Mouse (Mus musculus): ENCODE results near the gene Nck1.

DNA sequence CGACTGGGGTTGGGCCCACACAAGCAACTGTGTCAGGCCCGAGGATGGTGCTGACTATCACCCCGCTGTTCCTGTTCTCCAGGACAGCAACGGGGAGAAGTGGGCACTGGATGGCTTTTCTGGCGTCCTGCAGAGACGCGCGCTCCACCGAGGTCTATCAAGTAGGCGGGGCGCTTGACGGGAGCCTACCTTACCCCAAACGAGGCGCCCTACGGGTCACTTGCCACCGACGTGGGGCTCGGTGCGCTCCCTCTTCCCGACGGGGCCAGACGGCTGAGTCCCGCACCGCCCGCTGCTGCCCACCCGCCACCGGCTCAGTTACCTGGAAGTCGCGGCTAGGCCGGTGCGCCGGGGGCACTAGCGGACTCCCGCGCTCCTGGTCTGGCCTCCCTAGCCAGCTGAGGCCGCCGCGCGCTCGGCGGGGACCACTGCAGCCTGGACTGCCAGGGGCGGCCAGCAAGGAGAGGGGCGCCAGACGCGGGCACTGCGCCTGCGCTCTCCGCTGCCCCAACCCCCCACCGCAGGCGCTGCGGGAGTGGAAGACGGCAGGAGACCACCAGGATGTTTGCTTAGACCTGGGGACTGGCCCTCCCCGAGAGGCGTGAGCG is 24.8 kb upstream of the Nck1 start, which contains the start of gene Slc35g2:
- no peak for TF ChIP-seq ZC3H11A (IDR thresholded peaks at IDR 0.05; ENCODE audit: borderline replicate concordance, low read depth, low read length)
- TF ChIP-seq MAFK (IDR thresholded peaks at IDR 0.05; ENCODE audit: insufficient read depth, low read depth, low read length), result no peak
- TF ChIP-seq HCFC1 (IDR thresholded peaks at IDR 0.05; ENCODE audit: borderline replicate concordance, insufficient read depth, low read length), result no peak
- no peak for TF ChIP-seq ZNF384 (IDR thresholded peaks at IDR 0.05; ENCODE audit: low read depth, low read length)

Data from ES-E14 (cell line).